Mouse (Mus musculus): ENCODE data around the gene 4930523C07Rik. TPM values are rescaled to one million over a fixed set of nuclear protein-coding genes. Genes with fewer than 3 reads are reported as not detected.

4930523C07Rik gene
- polyA plus RNA-seq (2012; ENCODE audit: low replicate concordance): 10.1 and 14.1 TPM in 2 replicates

GRCm38 (mm10) chr1:160044237-160045021 is at the start of gene 4930523C07Rik:
TSS of gene 4930523C07Rik (plus strand) at chr1:160044382.

Other genes starting within 250 kb of the 4930523C07Rik start
- 0.03 TPM in 1 of 2 replicates, not detected in the other for gene Tnn, start 109.2 kb downstream of the 4930523C07Rik start, polyA plus RNA-seq (2012; ENCODE audit: low replicate concordance)
- 0.69 and 8.7 TPM in 2 replicates for gene Mrps14, start 150.8 kb downstream of the 4930523C07Rik start, polyA plus RNA-seq (2012; ENCODE audit: low replicate concordance)
- 46.1 and 81.3 TPM in 2 replicates for gene Cacybp, start 168.5 kb downstream of the 4930523C07Rik start, polyA plus RNA-seq (2012; ENCODE audit: low replicate concordance)